Mouse (Mus musculus): ENCODE results near the gene Trmt112. TPM values are rescaled to one million over a fixed set of nuclear protein-coding genes. Genes with fewer than 3 reads are reported as not detected.
"Not testable (repeated sequence)": the region's sequence is repeated elsewhere in the genome, so short reads cannot be mapped to it uniquely, and the experiment has no call there.

Gene Trmt112
- total RNA-seq (2021), result 10 to 100 TPM; 31.7 to 38.8 TPM
- long read RNA-seq, experiment 1, transcript Trmt112-202 (4 exons, 985 nt), result major isoform, 37 of 38 reads
- long read RNA-seq, experiment 1, partial matches to known transcripts, result 0 of 38 reads
- long read RNA-seq, experiment 1, other reads (novel, unspliced or antisense), result 0 of 38 reads
- long read RNA-seq, experiment 2, transcript Trmt112-202 (4 exons, 985 nt), result major isoform, 45 of 47 reads
- long read RNA-seq, experiment 2, partial matches to known transcripts, result 0 of 47 reads
- long read RNA-seq, experiment 2, other reads (novel, unspliced or antisense), result 1 of 47 reads

DNA sequence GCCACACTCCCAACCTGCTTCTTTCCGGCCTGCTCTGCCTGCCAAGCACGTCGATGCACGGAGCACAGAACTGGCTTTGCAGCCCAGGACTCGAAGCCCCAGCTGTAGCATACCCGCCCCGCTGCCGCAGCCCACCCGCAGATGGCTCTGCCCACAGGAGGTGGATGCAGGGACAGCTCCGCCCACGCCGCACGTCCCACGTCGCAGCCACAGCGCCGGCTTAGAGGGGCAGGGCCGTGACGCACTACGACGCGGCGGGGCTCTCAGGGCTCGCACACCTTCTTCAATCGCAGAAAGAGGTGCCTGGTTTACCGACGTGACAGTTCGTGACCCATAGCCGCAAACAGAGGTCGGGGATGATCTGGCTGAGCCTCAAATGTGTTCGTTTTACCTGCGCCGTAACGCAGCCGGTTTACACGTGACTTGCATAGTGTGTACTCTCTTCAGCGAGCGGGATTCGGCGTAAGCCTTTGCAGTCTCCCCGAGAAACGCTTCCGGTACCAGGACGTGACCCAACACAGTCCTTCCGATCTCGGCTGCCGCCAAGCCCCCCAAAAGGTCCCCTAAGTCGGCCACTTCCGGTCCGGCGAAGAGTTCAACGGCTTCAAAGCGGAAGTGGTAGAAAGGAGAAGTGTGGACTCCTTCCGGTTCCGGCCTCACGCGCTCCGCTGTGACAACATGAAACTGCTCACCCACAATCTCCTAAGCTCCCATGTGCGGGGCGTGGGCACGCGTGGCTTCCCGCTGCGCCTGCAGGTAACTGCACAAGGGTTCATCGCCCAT is at the start of gene Trmt112, which contains the start of gene Prdx5:
TSS of gene Trmt112 (plus strand) at position 192 of the 783 bp plus-strand sequence.
TSS of gene Prdx5 (minus strand) at position 600 of the 783 bp plus-strand sequence.
- intact Hi-C loops (cut with DNase I), result no loop called here
- peak; percentile 79 to 81 for DNase-seq

DNA sequence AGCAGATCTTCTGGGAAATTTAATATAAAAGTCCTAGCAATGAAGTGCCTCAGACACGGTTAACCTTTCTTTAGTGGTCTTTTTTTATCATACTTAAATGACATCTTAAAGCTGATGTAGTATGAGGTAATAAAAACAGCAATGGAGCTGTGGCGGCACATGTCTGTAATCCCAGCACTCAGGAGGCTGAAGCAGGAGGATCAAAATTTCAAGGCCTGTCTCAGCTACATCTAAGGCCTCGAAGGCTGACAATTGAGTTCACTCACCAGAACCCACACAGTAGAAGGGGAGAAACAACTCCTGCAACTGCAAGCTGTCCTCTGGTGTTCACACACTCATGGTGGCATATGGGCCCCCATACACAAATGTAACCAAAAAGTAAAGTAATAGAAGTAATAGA is 49.5 kb upstream of the Trmt112 start:
- DNase-seq, result no peak
- intact Hi-C loops (cut with DNase I), result no loop called here

DNA sequence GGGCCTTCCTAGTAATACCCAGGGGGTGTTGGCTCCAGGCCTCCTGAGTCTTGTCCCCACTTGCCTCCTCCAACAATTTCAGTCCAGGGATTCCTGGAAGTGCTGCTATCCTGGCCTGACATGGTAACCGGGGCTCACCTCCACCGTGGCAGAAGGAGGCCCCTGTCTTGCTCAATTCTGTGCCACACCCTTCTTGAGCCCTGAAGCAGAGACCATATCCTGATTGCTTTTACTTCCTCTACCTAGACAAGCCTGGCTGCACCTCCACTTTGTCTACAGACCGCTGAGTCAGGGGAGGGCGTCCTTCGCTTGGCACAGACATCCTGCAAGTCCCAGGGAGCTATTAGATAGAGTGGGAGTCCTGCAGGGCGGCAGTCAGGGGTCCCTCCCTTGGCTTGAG is 48.8 kb upstream of the Trmt112 start:
- intact Hi-C loops (cut with DNase I), result no loop called here
- no peak for DNase-seq

DNA sequence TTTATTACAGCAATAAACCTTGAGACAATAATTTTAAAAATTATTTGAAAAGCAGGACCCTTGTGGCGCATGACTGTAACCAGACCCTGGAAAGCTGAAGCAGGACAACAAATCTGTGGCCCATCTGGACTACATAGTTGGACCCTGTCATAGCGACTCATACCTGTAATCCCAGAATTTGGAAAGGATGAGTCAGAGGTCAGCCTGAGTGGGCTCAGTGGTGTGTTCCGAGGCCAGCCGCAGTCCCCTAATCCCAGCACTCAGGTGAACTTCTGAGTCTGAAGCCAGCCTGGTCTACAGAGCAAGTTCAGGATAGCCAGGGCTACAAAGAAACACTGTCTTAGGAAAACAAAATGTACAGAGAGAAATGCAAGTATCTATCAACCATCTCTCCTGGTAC is 48.0 kb upstream of the Trmt112 start:
- DNase-seq, result no peak
- intact Hi-C loops (cut with DNase I), result no loop called here

DNA sequence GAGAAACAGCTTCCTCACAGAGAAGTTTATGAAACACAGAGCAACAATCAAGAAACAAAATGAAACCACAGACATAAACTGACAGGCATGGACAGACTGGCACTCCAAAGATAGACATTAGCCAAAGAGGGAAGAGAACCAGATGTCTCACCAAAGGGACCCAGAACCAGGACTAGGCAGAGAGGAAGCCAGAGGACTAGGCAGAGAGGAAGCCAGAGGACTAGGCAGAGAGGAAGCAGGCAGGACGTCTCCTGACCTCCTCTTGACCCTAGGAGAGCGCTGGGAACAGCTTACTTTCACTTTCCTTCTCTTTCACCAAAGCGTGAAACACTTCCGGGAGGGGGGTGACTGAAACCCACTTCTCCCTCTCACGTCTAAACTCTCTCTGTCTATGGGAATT is 40.1 kb upstream of the Trmt112 start:
- intact Hi-C loops (cut with DNase I), result no loop called here

DNA sequence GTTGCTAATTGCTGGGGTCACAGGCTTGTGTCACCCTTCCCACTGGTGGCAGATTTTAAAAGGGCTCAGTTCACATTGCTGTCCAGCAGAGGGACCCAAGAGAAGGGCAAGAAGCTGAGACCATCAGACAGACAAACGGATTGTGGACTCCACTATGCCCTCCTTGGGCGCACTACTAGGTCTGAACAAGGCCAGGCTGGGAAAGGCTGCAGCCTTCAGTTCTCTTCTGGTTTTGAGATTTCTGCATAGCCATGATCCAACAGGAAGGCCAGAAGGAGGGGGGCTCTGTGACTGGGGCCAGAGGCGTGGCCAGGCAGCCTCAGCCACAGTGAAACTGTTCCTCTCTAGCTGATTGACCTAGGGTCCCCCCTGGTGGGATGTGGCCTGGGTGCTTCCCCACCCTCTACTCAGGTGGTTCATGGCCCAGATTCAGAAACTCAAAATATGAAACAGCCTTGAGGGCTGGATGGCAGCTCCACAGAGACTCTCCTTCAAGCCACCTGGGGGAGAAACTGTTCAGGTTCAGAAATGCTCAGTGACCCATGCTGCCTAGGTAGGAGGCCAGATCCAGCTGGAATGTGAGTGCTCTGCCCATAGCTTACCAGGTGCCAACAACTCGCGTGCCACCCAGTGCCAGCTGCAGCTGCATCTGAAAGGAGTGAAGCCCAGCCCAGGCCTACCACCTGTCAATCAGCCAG is 37.8 kb upstream of the Trmt112 start:
- no peak for DNase-seq
- intact Hi-C loops (cut with DNase I), result no loop called here

More for the DNA sequence above, 40.1 kb upstream of the Trmt112 start:
- DNase-seq, result no peak

DNA sequence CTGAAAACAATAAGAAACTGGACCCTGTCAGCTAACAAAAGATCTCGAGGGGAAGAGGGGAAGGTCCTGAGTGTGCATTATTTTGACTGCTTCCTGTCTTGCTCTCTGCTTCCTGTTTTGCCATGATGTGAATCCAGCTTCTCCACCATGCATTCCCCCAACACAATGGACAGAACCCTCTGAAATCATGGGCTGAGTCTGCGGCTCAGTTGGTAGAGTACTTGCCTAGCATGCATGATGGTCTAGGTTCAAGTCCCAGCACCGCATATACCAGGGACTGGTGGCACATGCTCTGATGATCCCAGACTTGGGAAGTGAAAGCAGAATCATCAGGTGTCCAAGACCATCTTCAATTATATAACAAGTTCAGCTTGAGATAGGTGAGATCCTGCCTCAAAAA is 36.8 kb upstream of the Trmt112 start:
- intact Hi-C loops (cut with DNase I), result no loop called here
- DNase-seq, result no peak

DNA sequence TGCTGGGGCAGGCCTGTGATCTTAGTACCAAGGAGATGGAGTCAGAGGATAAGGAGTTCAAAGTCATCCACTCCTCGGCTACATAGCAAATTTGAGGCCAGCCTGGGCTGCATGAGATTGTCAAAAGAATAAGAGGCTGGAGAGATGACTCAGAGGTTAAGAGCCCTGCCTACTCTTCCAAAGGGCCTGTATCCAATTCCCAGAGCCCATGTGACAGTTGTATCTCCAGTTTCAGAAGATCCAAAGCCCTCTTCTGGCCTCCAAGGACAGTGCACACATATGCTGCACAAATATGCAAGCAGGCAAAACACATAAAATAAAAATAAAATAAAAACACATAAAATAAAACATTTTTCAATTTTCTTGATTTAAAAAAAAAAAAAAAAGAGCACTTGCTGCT is 35.2 kb upstream of the Trmt112 start:
- intact Hi-C loops (cut with DNase I), result no loop called here
- no peak for DNase-seq

DNA sequence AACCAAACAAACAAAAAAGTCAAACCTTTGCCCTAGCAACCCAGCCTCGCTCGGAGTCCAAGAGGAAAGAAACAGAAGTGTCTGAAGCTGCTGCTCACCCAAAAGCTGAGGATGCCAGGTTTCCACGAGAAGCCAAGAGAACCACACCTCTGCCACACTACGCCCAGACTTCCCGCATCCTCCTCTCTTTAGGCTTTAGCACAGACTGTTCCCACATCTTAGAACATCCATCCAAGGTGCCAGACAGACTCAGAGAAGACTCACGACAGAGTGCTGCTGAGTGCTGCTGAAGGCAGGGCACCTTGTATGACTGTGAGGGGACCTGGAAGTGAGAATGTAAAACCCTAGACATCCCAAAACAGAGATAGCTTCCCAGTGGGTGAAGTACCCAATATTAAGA is 33.7 kb upstream of the Trmt112 start:
- no peak for DNase-seq
- intact Hi-C loops (cut with DNase I), result no loop called here

DNA sequence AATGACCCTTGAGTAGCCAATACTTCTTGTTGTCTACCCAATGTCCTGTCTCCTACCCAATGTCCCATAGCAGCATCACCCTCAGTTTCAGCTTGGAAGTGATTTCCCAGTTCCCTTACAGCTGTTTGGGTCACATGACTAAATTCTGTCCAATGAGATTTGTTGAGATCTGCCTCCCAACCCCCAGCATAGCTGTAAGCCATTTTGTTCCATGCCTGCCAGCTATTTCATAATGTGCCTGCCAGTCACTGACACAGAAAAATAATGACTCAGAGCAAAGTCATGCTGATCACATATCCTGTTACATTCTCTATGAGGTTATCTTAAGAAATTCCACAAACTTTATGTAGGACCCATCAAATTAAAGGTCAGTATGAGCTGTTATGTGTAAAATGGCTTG is 32.7 kb upstream of the Trmt112 start:
- intact Hi-C loops (cut with DNase I), result no loop called here
- no peak for DNase-seq

DNA sequence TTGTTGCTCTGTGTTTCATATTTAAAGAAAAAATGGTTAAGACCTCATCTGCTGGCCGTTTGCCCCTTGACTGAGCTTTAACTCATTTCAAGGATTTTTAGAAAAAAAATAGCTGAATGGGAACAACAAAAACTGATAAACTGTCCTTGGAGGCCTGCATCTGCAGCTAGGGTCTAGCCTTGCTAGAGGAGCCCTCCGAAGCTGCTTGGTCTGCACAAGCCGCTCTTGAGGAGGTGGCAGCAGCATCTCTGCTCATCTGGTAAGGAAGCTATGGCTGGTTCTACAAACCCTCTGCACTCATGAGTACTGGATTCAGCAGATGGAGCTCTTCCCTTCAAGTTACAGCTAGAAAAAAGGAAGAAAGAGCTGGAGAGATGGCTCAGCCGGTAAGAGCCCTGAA is 31.5 kb upstream of the Trmt112 start:
- intact Hi-C loops (cut with DNase I), result no loop called here

DNA sequence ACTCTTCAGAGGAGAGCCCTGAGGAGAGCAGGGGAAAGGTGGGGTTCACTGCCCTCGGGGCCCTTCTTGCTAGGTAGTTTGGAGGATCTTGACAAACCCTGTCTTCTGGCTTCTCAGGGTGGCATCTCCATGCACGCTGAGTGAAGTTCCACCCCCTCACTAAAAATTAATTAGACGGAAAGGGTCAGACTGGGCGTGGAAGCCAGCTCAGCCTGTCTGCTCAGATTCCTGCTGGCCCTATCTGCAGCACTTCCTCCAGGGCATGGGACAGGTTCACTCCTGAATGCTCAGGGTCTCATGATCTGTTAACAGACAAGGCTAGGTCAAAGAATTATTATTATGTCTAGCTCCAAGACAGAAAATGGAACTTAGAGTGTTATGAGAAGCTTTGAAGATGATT is 17.0 kb upstream of the Trmt112 start:
- intact Hi-C loops (cut with DNase I), result no loop called here
- no peak for DNase-seq

More for the DNA sequence above, 31.5 kb upstream of the Trmt112 start:
- no peak for DNase-seq

DNA sequence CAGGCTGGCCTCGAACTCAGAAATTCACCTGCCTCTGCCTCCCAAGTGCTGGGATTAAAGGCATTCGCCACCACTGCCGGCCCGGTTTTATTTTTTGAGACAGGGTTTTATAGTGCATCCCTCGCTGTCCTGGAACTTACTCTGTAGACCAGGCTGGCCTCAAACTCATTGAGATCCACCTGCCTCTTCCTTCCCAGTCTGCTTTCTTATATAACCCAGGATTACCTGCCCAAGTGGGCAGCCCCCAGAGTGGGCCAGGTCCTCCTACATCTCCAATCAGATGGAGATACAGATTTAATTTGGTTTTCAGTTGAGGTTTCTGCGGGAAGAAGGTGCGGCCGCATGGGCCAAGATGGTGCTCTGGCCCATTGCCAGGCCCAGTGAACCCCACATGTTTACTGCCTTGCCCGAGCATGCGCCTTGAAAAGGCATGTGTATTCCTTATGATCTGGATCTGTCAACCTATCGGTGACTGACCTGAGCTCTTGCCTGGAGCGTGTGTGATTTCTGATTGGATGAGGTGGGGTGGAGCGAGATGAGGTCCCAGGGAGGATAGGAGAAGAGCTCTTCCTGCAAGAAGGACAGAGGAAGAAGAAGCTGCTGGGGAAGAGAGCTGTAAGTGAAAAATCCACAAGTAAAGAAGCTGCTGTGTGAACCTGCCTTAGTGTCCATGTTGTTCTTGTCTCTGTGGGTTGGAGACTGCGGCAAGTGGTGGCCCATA is 15.6 kb upstream of the Trmt112 start:
- DNase-seq, result no peak

DNA sequence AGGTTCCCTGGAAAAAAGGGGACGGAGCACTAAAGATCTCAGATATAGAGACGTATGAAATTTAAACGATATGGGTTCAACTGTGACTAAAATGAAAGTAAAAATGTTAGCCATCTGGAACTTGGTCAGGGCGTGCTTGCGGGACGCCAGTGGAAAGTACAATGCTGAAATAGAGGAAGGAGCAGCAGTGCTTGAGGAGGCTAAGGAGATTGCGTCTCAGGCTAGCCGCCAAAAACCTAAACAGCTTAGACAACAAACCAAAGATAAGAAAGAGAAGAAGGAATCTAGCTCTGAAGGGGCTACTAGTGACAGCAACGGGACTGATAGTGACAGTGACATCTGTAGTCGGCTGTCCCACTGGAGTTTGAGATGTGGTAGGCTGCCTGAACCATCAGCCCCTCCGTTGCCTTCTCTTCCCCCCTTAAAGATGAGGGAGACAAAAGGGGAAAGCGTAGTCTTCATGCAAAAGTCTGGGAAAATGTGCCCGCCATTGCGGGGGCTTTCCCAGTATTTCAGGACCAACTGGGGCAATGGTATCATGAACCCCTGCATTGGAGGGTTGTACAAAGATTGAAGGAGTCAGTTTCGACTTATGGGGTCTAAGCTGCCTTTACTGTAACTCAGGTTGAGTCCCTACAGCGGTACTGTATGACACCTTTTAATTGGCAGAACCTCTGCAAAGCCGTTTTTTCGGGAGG is 13.7 kb upstream of the Trmt112 start:
- intact Hi-C loops (cut with DNase I), result not testable (repeated sequence)

More for the DNA sequence above, 15.6 kb upstream of the Trmt112 start:
- intact Hi-C loops (cut with DNase I), result no loop called here

DNA sequence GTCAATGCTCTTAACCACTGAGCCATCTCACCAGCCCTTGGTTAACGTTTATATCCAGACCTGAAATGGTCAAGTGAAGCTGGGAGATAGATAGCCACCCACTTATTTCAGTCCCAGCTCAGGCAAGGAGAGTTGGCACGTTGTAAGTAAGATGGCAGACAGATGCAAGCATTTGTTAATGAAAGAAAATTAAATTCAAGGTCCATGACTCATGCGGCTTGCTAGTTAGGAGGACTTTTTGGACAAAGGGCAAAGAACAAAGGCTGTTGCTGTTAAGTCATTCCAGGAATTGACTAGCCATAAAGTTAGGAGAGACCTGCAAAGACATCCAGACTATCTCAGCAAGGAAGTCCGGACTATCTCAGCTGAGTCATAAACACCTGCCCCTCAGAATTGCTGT is 9.9 kb upstream of the Trmt112 start:
- DNase-seq, result no peak
- intact Hi-C loops (cut with DNase I), result no loop called here

More for the DNA sequence above, 13.7 kb upstream of the Trmt112 start:
- not testable (repeated sequence) for DNase-seq

DNA sequence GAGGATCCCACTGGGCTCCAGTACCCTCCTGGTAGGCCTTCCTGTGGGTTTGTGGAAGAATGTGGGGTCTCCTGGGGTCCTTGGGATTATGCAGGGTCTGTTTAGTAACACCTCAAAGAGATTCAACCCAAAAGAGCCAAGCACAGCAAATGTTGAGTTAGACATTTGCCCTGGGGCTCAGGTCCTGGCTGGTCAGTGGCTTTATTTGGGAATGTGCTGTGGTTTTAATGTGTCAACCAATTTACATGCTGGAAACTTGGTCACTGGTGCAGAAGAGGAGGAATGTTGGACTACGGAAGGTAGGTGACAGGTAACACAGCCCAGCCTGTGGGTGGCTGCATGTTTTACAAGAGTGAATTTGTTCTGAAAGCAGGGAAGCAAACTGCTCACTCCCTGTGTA is 6.5 kb upstream of the Trmt112 start:
- intact Hi-C loops (cut with DNase I), result no loop called here
- DNase-seq, result no peak

DNA sequence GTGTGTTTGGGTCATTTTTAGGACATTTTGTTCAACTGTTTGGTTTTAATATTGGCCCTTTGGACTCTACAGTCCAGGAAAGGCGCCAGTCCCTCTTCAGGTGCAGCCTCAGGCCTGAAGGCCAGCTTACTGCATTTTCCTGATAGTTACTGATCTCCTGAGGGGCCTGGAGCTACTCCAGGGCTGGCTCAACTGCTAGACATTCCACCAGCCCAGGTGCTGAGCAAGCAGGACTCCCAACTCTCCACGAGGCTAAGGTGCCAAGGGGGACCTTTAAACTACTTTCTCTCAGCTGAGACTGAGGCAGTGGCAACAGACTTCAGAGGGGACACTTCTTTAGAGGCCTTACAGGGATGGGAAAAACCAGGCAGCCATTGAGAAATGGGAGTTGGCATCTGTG is 4.7 kb upstream of the Trmt112 start:
- DNase-seq, result no peak
- intact Hi-C loops (cut with DNase I), result no loop called here

DNA sequence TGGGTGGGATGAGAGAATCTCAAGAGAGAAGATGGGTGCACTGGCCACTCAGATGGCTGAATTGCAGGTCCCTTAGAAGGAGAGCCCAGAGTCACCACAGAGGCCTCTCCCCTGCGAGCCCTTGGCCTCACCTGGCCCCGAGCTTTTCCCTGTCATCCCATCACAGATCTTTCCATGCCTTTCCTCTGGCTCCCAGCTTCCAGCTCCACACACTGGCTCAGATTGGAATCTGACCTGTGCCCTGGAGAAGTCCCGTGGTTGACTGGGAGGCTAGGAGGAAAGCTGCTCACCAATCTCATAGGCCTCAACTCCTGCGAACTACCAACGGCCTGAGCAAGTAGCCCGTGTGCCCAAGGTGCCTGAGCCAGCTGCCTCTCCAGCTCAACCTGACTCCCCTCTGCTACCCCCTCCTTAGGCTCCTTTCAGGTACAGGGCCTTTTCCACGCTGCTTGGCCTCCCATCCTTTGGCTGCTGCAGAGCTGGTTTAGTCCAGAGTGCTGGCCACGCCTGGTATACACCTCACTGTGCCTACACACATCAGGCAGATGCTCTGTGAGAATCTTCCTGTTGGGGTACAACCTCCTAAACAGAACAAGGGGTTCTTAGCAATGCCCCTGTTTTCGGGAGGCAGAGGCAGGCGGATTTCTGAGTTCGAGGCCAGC is 3.9 kb upstream of the Trmt112 start:
- intact Hi-C loops (cut with DNase I), result no loop called here
- DNase-seq, result no peak

DNA sequence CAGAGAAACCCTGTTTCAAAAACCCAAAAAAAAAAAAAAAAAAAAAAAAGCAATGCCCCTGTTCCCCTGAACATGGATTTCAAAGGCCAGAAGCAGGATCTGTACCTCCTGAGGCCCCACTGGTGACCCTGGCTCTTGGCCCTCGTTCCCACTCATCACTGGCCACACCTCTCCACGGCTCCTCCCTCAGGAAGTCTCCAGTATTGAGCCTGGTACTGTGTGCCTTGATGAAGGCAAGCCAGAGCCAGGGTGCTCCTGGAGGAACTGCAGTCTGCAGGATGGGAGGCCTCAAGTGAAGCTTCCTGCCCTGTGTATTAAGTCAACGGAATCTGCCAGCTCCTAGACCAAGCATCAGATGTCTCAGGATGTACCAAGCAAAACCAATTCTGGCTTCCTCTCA is 3.3 kb upstream of the Trmt112 start:
- DNase-seq, result no peak
- intact Hi-C loops (cut with DNase I), result no loop called here

DNA sequence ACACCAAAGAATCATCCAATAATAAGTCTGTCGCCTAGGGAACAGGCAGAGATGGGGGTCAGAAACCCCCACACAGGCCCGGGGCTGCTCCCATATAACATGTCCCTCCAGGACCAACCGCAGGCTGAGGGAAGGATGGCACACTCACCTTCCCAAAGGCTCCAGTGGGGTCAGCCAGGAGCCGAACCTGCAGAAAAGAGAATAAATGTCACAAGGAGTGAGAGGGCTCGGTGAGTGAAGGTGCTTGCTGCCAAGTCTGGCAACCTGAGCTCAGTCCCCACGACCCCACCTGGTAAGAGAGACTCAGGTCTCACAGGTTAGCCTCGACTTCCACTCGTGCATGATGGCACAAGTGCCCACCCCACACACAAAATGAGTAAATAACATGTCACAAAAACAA is 2.4 kb upstream of the Trmt112 start:
- intact Hi-C loops (cut with DNase I), result no loop called here

More for the DNA sequence above, 2.4 kb upstream of the Trmt112 start:
- DNase-seq, result no peak
